Mouse (Mus musculus) small intestine, adult 2 months (tissue): Measurements from ENCODE around the gene Luc7l3.

ENCODE experiments used
- CTCF ChIP-seq: fragments of 200-500 bp; IDR thresholded peaks from 2 replicates; pipeline ENCODE4 v1.5.1; 2012; ENCODE audit warnings: low read depth, mild to moderate bottlenecking, control low read depth, inconsistent platforms, low read length, moderate library complexity, mixed read lengths; ENCODE audit not compliant: insufficient replicate concordance, insufficient read length; ENCODE audit errors: extremely low read depth
- POLR2A ChIP-seq: fragments of 200-500 bp; IDR thresholded peaks from 2 replicates; pipeline ENCODE4 v1.6.1; 2012; ENCODE audit warnings: low read depth, mild to moderate bottlenecking, control low read depth, inconsistent platforms, low read length, moderate library complexity

- TF ChIP-seq CTCF (no peak), POLR2A (no peak)
Observed at GRCm38 (mm10) chr11:94359168-94359567, 37.4 kb upstream of the Luc7l3 start.
